Mouse (Mus musculus): ENCODE results near the gene Dab2ip.

The Dab2ip gene

DNA sequence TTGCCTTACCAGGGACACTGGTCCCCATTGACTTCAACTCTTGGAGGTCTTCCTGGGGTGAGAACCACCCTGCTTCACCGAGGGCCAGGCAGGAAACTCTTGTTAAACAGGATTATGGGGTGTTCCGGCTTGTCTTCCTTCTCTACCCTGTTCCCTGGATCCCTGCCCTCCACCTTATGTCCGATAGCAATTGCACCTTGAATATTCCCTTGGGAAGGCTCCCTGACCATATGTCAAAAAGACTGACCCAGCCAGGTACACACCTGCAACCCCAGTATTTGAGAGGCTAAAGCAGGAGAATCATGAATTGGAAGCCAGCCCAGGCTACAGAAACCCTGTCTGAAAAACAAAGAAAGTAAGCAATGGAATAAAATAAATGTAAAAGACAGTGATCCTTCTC, 40.8 kb downstream of the Dab2ip start:
- DNase-seq: no peak

DNA sequence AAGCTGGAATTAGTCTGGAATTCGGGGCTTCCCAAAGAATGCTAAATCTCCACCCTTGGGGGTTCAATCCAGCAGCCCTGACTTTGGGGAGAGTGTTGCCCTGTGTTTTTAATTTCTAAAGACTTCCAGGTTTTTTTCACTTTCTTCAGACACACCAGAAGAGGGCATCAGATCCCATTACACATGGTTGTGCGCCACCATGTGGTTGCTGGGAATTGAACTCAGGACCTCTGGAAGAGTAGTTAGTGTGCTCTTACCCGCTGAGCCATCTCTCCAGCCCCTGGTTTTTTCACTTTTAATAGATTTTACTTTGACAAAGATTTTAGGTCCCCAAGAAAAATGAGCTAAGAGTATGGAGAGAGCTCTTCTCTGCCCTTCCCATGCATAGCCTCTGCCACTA, 43.6 kb downstream of the Dab2ip start:
- DNase-seq: no peak

DNA sequence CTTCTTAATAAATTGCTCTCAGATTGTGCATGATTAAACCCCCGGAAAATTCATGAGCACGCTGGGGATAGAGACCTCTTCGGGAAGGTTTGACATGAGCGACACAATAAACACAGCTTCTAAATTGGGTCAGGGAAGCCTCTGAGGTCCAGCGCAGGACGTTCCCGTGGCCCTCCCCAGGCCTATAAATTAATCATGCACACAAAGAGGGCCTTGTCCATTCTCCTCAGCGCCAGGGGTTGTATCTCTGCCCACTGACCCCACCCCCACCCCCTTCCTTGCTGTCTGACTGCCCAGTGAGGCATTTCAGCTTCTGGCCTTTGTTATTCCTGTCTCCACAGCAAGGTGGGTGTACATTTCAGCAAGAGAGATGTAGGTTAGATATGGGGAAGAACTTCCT, 49.4 kb downstream of the Dab2ip start:
- no peak for DNase-seq

DNA sequence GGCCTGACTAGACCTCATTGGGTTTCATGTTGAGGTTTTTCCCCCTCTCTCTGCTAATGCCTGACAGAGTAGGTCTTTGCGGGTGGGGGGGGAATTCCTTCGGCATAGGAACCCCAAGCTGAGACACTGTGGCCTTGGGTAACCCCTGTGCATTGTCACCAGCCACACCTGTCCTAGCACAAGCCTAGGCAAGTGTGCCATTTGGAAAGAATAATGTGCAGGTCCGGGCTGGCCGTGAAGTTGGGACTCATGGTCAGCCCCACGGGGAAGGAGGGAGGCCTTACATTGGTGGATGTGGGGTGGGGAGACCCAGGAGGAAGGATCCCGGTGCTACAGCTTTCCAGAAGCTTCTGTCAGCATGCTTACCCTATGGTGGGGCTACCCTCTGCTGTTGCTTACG, 50.8 kb downstream of the Dab2ip start:
- DNase-seq: no peak

DNA sequence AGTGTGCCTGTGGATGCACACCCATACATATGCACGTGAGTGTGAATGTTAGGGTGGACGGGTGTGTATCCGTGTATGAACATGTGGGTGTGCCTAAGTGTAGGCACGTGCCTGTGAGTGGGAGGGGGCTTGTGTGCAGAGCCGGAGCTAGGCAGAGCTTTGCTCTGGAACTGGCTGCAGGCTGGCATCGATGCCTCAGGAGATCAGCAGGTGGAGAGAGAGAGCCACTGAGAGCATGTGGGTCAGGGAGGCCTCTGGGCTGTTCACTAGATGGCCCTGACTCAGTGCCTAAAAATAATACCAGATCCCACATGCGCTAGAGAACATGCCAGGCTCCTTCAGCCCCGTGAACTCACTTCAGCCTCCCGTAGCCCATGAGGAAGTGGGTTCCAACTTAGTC, 51.3 kb downstream of the Dab2ip start:
- DNase-seq: no peak

DNA sequence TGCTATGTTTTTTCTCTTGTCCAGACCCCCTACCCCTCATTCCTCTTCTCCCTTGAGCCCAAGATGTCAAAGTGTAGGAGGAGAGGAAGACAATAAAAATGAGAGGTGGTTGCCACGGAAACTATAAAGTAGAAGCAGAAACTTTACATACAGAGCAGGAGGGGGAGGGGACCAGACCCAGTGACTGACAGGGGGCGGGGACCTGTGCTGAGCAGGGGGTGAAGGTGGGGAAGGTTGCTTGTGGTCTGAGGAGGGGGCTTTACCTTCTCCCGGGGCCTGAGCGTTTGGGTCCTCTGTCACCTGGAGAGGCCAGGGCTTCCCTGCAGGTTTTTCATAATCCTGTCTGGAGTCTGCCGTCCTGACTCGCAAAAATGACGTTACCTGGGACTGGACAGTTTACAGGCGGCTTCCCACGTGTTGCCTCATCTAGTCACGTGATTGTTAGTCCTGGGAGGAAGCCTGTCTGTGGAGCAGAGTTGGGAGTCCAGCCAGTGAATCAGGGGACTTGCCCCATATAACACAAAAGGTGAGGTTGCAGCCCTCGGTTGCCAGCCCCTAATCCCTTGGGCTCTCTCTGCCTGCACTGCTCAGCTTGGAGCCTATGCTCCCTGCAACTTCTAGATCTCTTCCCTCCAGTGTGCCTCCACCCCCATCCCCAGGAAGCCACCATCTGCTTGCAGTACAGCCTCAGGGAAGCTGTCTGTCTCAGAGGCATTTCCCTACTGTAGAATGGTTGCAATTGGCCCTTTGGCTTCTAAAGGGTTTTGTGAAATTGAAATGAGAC, 52.3 kb downstream of the Dab2ip start:
- DNase-seq: peak in 1 of 2 experiments; percentile 49

DNA sequence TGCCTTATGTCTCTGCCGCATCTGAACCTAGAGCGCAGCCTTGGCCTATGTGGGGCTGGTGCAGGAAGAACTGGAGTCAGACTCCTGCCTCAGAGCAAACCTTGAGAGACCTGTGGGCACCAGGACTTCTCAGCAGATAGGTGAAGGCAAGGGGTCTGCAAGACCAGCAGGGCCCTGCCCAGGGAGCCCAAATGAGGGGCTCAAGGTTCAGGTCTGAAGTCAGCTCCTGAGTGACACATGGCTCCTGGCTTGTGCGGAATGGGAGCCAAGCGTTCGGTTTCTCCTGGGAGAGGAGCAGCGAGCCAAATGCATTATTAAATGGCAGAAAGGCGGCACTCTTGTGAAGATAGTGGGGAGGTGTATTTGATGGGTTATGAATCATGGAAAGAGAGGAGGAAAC, 52.9 kb downstream of the Dab2ip start:
- no peak for DNase-seq

DNA sequence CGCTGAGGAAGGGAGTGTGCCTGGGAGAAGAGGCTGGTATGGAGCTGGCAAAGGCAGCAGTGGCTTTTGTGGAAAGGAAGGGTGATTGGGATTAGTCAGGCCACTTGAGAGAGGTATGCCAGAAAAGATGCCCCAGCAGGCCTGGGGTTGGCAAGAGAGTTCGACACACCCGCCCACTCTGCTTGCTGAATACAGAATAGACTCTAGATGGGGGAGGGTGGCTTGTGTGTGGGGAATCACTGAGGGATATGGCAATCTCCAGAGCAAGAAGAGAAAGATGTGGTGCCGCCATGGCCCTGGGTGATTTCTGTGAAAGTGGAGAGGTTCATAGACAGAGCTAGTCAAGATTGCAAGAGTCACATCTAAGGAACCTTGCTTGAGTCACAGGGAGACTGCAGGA, 53.6 kb downstream of the Dab2ip start:
- DNase-seq: no peak

DNA sequence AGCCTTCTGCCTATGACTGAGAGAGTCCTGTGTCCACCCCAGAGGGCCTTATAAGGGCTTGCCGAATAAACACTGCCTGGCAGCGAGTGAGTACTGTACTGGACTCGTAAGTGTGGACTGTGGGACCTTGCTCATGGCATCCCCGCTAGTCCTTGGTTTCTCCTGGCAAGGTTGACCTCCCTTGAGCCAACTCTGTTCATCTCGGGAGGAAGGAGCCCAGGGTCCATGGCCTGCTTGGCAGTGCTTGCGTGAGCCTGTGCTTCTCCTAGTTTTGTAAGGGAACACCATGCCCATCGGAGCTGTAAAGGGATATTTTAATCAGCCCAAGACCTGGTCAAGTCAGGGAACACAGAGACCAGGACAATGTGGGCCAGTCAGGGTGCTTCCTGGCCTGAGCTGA, 54.2 kb downstream of the Dab2ip start:
- DNase-seq: no peak

DNA sequence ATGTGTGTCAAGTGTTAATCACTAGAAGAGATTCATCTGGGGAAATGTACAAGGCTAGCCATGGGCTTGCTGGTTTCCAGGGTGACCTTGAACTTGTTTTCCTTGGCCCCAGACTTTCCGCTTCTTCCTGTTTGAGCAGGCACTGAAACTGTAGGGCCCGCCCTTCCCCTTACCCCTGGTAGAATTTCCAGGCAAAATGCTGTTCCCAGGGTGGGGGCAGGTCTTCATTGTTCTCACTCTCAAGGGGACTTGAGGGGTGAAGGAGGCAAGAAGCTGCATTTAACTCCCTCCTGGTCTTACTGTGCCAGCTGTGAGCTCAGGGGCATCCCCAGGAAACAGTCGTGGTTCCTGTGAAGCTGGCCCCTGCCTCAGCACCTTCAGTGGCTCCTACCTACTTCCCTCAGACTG, 55.9 kb downstream of the Dab2ip start:
- peak; percentile 58 to 67 for DNase-seq

DNA sequence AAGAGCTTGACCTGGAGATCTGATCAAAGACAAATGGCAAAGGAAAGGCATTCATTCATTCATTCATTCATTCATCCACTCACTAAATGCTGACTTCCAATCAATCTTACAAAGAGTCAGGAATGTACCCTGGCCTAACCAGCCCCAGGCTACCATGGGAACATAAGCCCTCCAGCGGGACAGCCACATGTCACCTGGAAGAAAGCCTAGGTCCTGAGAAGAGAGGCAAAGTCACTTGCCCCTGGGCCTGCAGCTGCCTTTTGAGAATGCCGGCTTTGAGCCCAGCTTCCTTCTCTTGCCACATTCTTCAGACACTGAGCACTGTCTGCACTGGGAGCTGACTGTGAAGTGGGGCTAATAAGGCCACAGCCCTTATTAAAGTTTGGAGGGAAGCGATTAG, 56.3 kb downstream of the Dab2ip start:
- DNase-seq: no peak

DNA sequence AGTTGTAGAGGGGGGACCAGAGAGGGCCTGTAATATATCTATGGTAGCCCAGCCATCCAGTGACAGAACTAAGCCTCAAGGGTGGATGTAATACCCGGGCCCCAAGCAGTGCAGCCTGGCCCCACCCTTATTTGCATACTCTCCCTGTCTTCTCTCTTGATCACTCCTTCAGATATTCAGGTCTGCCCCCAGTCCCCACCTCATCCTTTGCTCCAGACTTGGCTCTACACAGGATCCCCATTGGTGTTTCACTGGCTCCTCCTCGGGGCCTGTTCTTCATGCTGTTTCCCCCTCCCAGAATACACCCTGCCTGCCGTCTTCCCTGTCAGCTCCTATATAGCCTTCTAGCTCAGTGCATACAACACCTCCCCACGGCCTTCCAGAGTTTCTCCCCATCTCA, 57.3 kb downstream of the Dab2ip start:
- DNase-seq: no peak

DNA sequence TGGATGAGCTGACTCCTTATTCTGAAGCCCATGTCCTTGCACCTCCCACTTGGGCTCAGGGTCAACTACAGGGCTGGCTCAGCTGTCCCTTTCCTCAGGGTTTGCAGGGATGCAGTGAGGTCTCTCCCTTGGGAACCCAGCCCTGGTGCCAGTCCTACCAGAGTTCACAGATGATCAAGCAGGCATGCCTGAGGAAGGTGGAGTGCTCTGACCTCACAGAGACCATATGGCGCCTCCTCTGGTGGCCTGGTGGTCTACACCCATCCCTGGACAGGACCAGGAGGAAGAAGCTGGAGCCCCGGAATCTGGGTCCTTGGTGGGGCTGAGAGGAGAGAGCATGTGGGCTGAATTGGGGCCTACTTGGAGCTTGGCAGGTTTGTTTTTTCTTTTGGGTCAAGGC, 57.9 kb downstream of the Dab2ip start:
- no peak for DNase-seq

DNA sequence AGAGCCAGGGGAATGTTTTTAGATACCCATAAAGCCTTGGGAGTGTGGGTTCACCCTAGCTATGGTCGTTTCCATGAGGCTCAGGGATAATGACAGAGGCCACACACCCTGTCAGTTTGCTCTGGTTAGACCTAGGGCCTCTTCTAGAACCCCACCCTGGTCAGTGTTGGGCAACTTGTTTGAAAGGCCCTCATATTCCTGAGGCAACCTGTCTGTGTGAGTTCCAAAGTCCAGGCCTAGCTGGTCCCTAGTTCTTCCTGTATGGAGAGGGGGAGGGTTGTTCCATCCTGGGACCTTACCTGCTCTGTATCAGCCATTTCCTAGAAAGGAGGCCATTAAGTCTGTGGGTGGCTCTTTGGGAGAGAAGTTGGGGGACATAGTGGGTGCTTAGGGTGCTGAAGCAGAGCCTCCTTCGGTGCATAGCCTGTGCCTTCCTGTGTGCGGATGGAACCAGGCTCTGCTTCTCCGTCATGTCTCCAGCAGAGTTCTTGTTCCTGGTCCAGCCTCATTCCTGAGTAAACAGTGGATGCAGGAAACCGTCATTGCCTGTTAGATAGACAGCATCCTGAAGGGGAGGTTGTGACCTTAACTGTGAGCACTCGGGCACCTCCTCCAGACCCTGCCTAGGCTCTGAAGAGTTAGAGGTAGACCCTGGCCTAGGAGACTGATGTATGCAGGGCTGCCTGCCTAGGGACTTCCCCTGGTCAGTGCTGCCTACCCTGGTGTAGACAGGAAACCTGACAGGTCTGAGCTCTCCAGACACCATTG, 59.0 kb downstream of the Dab2ip start:
- DNase-seq: peak; percentile 31 to 56

DNA sequence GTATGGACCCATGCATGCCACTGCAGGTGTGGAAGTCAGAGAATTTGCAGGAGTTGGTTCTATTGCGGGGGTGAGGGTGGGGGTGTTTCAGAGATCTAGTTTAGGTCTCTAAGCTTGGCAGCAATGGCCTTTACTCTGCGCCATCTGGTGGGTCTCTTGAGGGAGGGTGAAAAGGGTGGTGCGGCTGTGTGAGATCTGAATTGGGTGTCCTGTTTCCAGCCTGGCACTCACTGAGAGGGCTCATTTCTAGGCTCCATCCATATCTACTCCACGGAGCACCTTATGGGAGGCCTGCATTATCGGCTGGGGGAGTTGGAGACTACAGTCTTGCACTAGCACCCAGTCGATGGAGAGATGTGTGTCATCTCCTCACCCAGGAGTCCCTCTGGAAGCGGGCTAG, 60.9 kb downstream of the Dab2ip start:
- DNase-seq: no peak

DNA sequence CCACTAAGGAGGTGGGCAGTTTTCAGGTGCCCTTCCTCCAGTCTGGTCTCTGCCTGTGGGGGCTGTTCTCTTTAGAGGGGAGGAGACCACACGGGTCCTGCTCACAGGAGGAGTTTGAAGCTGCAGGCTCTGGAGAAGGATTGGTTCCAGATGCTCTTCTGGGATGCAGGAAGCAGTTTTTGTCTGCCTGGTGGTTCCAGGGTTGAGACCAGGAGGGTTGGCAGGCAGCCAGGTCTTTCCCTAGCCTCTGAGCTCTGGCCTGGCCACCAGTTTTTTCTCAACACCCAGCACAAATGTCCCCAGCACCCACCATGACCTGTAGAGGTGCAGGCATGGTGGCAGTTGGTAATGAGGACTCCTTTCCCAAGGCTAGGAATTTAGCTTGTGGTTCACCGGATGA, 61.5 kb downstream of the Dab2ip start:
- DNase-seq: peak; percentile 39 to 70

DNA sequence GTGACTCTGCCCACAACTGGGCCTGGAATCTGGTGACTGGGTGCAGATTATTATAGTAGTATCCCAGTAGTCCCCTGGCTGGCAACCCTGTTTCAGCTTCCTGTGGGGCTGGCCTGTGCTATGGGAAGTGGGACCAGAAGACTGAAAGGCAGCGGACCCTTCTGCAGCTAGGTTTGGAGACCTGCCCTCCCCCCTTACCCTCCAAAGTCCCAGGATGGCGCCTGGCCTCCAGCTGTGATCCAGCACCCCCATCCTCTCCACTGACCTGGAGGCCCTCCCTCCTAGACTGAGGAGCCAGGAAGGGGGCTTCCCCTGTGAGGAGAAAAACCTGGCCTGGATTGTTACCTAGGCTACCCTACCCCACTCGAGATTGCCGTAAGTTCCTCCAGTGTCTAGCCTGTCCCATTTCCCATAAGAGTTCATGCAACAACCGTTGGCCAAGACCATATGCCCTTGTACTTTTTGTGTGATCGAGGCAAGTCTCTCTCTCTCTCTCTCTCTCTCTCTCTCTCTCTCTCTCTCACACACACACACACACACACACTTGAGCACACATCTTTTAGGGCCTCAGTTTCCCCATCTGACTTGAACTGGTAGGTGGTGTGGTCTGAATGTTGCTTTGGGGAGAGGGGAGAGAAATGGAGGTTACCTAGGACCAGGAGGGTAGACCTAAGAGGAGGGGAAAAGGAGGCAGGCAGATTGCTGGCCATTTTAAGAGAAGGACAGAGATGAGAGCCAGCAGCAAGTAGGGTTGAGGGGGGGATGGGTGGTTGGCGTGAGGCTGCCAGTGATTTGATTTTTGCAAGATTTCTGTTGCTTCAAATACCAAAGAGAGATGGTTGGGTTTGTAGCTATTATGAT, 62.5 kb downstream of the Dab2ip start:
- DNase-seq: peak in 1 of 2 experiments; percentile 31

DNA sequence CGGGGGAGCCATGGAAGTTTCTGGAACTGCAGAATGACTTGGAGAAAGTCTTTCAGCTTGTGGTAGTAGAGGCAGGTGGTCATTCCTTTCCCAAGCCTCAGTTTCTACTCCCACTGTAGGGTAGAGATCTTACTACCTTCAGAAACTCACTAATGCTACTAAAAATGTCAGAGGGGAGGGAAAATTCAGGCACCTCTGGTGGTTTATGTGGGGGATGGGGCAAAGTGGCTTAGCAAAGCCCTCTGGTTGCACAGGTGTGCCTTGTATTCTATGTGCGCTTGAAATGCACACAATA, 63.1 kb downstream of the Dab2ip start:
- no peak for DNase-seq

DNA sequence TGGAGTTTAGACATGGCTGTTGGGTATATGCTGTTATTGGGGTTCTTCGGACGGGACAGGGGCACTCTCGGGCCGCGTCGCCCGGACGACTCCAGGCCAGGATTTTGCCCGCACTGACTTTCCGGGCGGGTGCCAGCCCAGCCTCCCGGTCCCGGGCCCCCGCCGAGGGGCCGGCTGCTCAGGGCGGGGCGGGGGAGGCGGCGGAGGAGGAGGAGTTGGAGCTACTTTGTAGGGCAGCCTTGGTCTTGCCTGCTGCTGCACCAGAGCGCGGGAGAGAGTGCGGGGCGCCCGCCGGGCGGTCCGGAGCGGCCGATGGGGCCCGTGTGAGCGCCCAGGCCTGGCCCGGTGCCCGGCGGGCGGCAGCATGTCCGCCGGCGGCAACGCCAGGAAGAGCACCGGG, 63.7 kb downstream of the Dab2ip start:
- DNase-seq: peak; percentile 76 to 87

DNA sequence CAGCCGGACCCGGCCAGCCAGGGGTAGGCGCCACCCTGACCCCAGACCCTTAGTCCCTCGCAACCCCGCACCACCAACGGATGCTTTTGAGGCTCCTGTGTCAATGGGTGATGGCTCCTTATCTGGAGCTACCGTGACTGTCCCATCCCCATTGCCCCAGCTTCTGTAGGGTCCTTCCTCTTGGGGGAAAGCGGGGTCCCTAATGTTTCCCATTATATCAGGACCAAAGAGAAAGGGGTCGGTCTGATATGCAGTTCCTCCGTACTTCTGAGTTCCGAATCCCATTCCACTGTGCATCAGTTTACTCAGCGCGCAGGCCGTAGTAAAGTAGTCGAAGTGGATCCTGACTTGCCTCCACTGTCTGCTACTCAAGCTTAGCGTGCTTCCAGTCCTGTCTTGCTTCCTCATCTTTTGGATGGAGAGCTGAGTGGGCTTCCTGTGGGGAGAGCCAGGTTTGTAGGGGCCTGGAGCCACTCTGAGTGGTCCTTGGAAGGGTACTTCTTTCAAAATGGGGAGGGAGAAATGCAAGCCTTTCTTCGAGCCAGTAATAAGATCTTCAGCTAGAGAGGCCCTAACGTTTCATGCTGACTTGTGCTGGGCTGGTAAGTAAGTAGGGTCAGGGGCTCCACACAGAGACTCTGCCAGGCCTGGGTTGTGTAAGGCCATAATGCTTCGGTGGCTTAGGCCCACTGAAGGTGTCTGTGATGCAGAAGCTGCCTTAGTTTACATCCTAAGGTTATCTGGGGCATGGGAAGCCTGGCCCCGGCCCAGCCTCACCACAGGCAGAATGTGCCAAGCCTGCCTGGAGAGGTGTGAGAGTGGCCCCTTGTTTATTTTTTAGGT, 64.4 kb downstream of the Dab2ip start:
- peak in 1 of 2 experiments; percentile 37 for DNase-seq

DNA sequence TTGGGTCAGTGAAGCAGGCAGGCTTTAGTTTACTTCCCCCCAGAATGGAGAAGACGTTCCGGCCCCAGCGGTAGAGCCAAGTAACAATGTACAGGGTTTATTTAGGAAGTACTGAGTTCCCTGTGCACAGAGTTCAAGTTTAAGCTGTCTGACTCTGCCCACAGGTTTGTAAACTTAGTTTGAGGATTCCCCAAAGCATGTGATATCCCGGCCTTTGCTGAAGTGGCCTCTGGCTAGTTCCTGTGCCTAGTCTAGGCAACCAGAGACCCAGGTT, 65.0 kb downstream of the Dab2ip start:
- no peak for DNase-seq

DNA sequence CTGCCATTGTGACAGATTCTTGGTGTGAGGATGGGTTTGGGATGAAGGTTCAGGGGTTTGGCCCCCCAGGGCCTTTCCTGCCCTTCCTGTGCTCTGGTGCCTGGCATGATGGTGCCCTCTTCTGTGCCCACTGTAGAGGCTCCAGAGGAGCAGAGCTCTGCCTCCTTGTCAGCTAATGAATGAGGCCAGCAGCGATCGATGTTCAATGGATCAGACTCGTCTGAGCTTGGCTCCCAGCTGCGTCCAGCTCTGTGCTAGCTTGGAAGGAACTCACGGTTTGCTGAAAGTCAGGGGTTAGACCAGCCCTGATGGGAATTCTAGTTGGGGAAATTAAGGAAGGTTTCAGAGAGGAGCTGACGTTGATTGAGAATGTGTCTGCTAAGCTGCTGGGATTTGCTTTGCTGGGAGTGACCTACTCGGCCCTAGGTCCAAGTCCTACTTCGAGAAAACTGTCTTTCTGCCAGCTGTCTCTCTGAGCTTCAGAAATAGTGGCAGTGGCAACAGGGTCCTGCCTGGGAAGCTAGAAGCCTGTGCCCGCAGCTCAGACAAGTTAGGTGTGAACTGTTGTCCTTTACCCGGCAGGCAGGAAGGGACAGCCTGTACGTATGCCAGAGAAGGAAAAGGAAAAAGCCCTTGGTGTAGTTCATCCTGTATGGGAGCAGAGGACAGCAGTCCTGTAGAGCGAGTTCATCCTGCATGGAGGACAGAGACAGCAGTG, 65.5 kb downstream of the Dab2ip start:
- peak; percentile 45 to 58 for DNase-seq
